Mouse (Mus musculus) embryonic facial prominence, embryonic 14.5 days (tissue): ENCODE data around the gene Macrod2. TPM values are rescaled to one million over a fixed set of nuclear protein-coding genes. Genes with fewer than 3 reads are reported as not detected.
A peak's percentile ranks its signal among the peaks of the same experiment; 100 is the strongest.

ENCODE experiments used
- ATAC-seq: fragments of 200-750 bp; cut with Nextera tagmentation; 2 replicates; pipeline ENCODE4 v1.8.0; 2017; ENCODE audit warnings: low read depth, moderate number of reproducible peaks, moderate TSS enrichment
- DNase-seq: peaks from one replicate; pipeline ENCODE4 v3.0.0-alpha.2; 2015; ENCODE audit warnings: low spot score
- H3K27ac ChIP-seq: fragments of 300-500 bp; sonication (generic); replicated peaks from 2 replicates; pipeline ENCODE4 v1.5.1; 2014; ENCODE audit warnings: low read depth, mild to moderate bottlenecking, low read length, moderate library complexity
- H3K27me3 ChIP-seq: fragments of 300-500 bp; sonication (generic); replicated peaks from 2 replicates; pipeline ENCODE4 v1.6.1; 2014; ENCODE audit warnings: low read length; ENCODE audit not compliant: control insufficient read depth, insufficient read depth
- H3K36me3 ChIP-seq: fragments of 300-500 bp; sonication (generic); 2 replicates; pipeline ENCODE4 v1.6.1; 2014; ENCODE audit warnings: low read length, mixed read lengths; ENCODE audit not compliant: control insufficient read depth, insufficient read depth
- H3K4me1 ChIP-seq: fragments of 300-500 bp; sonication (generic); 2 replicates; pipeline ENCODE4 v1.6.1; 2014; ENCODE audit warnings: antibody characterized with exemption, low read length; ENCODE audit not compliant: control insufficient read depth, insufficient read depth
- H3K4me2 ChIP-seq: fragments of 300-500 bp; sonication (generic); 2 replicates; pipeline ENCODE4 v1.6.1; 2014; ENCODE audit warnings: low read depth, mild to moderate bottlenecking, low read length, moderate library complexity, mixed read lengths
- H3K4me3 ChIP-seq: fragments of 300-500 bp; sonication (generic); 2 replicates; pipeline ENCODE4 v1.5.1; 2014; ENCODE audit warnings: low read depth, mild to moderate bottlenecking, low read length
- H3K9ac ChIP-seq: fragments of 300-500 bp; sonication (generic); 2 replicates; pipeline ENCODE4 v1.6.1; 2014; ENCODE audit warnings: low read depth, mild to moderate bottlenecking, low read length, moderate library complexity, mixed read lengths
- H3K9me3 ChIP-seq: fragments of 300-500 bp; sonication (generic); 2 replicates; pipeline ENCODE4 v1.6.1; 2016; ENCODE audit warnings: low read length; ENCODE audit not compliant: control insufficient read depth
- WGBS: fragments of 180-500 bp; shearing (Covaris S2); extraction: QIAGEN DNeasy Blood & Tissue Kit; methylation state at CpG from one replicate; pipeline ENCODE4 v1.1.7; 2014; 5-methylcytosine and 5-hydroxymethylcytosine counted together
- polyA plus RNA-seq: library from polyadenylated mRNA; unstranded; fragments of >200 nt; fragmentation: Nextera tagmentation; extraction: Ambion mirVana; gene quantifications from 2 replicates; pipeline ENCODE4 v1.2.1, GENCODE M21; 2014

Gene Macrod2
- polyA plus RNA-seq, 1 experiment from 2014 or later, result 29.2 TPM

DNA sequence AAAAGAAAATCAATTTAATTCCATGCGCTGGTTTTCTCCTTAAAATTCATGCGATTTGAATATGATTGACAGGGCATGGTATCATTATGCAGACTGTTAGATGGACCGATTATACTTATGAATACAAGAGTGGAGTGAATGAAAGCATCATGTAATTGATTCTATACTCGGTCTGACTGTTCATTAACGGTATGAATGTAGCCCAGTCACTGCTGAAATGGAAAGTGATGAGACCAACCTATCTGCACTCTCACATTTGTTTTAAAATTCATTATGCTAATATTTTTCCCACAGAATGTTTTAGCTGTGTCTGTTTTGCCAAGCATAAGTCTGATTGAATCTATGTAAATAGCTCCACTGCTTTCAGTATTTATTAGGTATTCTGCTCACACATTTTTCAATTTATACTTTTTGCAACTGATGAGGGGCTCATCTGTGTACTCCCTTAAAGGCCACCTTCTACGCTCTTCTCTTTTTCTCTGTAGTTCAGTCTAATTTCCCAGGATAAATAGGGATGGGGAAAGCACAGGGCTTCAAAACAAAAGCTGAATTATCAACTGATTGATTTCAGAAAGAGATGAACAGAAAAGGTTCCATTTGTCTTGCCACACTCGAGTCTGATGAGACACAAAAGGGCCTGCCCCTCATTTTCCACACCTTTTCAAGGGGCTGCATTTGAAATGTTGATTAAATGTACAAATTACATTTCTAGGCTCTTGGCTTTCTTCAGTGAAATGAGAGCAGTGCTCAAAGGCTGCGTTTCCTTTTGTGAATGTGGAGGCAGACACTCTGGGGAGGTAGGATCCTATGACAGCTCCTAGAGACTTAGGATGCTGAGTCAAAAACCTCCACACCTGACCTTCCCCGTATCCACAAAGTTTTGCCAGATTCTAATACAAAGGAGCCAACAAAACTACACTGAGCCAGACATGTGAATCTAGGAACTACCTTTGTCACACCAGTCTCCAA is 1113.1 kb downstream of the Macrod2 start:
- WGBS, result 67% methylated on average over 9 of the region's 9 CpGs
- Histone ChIP-seq H3K9ac (no peak overlapping the region), H3K27me3 (no peaks in the 10 kb centered on the region), H3K4me3 (no peak overlapping the region), H3K36me3 (no peaks in the 10 kb centered on the region), H3K4me1 (no peaks in the 10 kb centered on the region), H3K4me2 (no peak overlapping the region), H3K9me3 (no peaks in the 10 kb centered on the region), H3K27ac (no peak overlapping the region)
- ATAC-seq (no peak), DNase-seq (no peak)

DNA sequence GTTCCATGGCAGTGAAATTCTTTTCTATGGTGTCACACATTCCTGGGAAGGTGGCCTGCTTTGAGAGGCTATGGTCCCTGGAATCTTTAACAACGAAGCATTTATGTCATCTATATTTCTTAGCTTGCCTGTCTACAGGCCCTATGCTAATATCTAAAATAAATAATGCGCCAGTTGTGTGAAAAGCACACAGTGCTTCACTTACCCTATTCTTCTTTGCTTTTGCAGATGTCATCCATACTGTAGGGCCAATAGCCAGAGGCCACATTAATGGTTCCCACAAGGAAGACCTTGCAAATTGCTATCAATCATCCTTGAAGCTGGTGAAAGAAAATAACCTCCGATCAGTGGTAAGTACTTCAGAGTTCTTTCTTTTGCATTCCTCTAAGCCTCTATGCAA is 1119.9 kb downstream of the Macrod2 start:
- H3K4me3 ChIP-seq, result no peak overlapping the region
- no peak overlapping the region for H3K9ac ChIP-seq
- H3K4me2 ChIP-seq, result no peak overlapping the region
- no peaks in the 10 kb centered on the region for H3K36me3 ChIP-seq
- ATAC-seq (no peak), DNase-seq (peak; percentile 4)
- H3K27ac ChIP-seq, result no peak overlapping the region
- no peaks in the 10 kb centered on the region for H3K27me3 ChIP-seq
- no peaks in the 10 kb centered on the region for H3K9me3 ChIP-seq
- H3K4me1 ChIP-seq, result no peaks in the 10 kb centered on the region
- WGBS, result 55% methylated on average over 3 of the region's 3 CpGs

- DNase-seq (peak; percentile 31), ATAC-seq (no peak)
- H3K9me3 ChIP-seq, result no peaks in the 10 kb centered on the region
- 59% methylated on average over 4 of the region's 4 CpGs for WGBS
- H3K36me3 ChIP-seq, result no peaks in the 10 kb centered on the region
- no peak overlapping the region for H3K27ac ChIP-seq
- H3K4me1 ChIP-seq, result no peaks in the 10 kb centered on the region
- H3K9ac ChIP-seq, result no peak overlapping the region
- no peak overlapping the region for H3K4me3 ChIP-seq
- H3K4me2 ChIP-seq, result no peak overlapping the region
- no peaks in the 10 kb centered on the region for H3K27me3 ChIP-seq
Observed at GRCm38 (mm10) chr2:141522081-141522480, 1127.0 kb downstream of the Macrod2 start.

- no peak overlapping the region for H3K4me3 ChIP-seq
- no peaks in the 10 kb centered on the region for H3K36me3 ChIP-seq
- no peak overlapping the region for H3K27ac ChIP-seq
- no peak overlapping the region for H3K4me2 ChIP-seq
- no peak overlapping the region for H3K9ac ChIP-seq
- no peaks in the 10 kb centered on the region for H3K4me1 ChIP-seq
- H3K27me3 ChIP-seq, result no peaks in the 10 kb centered on the region
- H3K9me3 ChIP-seq, result no peaks in the 10 kb centered on the region
- DNase-seq, result no peak
- no peak for ATAC-seq
Observed at GRCm38 (mm10) chr2:141545877-141546276, 1150.8 kb downstream of the Macrod2 start.

GRCm38 (mm10) chr2:141551701-141552100 is 1156.6 kb downstream of the Macrod2 start:
- ATAC-seq (no peak), DNase-seq (no peak)
- Histone ChIP-seq H3K4me3 (no peak overlapping the region), H3K9me3 (no peaks in the 10 kb centered on the region), H3K36me3 (no peaks in the 10 kb centered on the region), H3K4me1 (no peaks in the 10 kb centered on the region), H3K9ac (no peak overlapping the region), H3K27ac (no peak overlapping the region), H3K27me3 (no peaks in the 10 kb centered on the region), H3K4me2 (no peak overlapping the region)
- WGBS, result 97% methylated on average over 1 of the region's 1 CpGs

- no peaks in the 10 kb centered on the region for H3K27me3 ChIP-seq
- no peak overlapping the region for H3K4me2 ChIP-seq
- H3K36me3 ChIP-seq, result no peaks in the 10 kb centered on the region
- H3K27ac ChIP-seq, result no peak overlapping the region
- ATAC-seq (no peak), DNase-seq (no peak)
- H3K4me1 ChIP-seq, result no peaks in the 10 kb centered on the region
- H3K4me3 ChIP-seq, result no peak overlapping the region
- H3K9me3 ChIP-seq, result no peaks in the 10 kb centered on the region
- H3K9ac ChIP-seq, result no peak overlapping the region
- WGBS, result 56% methylated on average over 2 of the region's 2 CpGs
Observed at GRCm38 (mm10) chr2:141556747-141557146, 1161.6 kb downstream of the Macrod2 start.

DNA sequence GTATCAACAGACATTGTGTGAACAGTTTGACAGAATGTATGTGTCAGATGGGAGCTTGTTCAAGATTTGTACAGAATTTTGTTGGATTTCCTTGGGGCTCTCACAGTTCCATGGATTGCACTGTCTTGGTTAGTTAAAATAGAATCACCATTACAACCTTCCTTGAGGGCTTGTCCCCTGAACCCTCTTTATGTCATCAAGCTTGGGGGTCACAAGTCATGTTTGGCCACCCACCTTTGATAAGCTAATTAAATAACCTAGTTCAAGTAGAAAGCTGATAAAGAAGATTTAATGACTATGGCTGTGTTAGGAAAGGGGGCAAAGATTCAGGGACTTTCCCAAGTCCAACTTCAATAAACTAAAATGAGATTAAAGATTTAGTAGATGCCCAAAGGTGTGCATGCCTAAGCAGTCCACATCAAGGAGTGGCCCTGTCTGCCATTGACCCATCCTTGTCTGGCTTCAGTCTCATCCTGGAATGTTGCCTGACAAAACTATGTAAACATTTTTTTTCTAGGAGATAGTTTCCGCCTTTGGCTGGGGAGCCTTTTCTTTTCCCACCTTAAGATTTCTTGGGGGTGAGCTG is 1163.2 kb downstream of the Macrod2 start:
- WGBS, result 58% methylated on average over 1 of the region's 1 CpGs
- H3K9ac ChIP-seq, result no peak overlapping the region
- no peak for ATAC-seq
- no peaks in the 10 kb centered on the region for H3K27me3 ChIP-seq
- H3K4me2 ChIP-seq, result no peak overlapping the region
- H3K36me3 ChIP-seq, result no peaks in the 10 kb centered on the region
- H3K9me3 ChIP-seq, result no peaks in the 10 kb centered on the region
- no peak overlapping the region for H3K4me3 ChIP-seq
- H3K27ac ChIP-seq, result no peak overlapping the region
- DNase-seq, result no peak
- no peaks in the 10 kb centered on the region for H3K4me1 ChIP-seq

DNA sequence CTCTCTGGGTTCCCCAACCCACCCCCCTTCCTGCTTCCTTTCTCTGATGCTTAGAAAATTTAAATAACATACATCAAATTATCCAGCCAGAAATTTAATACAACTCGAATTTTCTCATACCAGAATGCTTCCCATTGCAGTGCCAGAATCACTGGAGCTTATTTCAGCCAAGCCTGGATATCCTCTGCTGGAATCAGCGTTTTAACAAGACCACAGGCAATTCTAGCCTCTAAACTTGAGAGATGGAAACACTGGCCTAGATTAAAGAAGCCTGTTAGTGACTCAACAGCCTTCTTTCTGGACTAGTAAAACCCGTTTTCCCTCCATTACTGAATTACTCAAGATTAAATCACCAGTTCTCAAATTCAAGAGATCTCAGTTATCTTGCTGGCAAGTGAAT is 1170.9 kb downstream of the Macrod2 start:
- no peaks in the 10 kb centered on the region for H3K4me1 ChIP-seq
- DNase-seq, result peak; percentile 77
- ATAC-seq, result no peak
- H3K9ac ChIP-seq, result no peak overlapping the region
- H3K27me3 ChIP-seq, result no peaks in the 10 kb centered on the region
- no peaks in the 10 kb centered on the region for H3K9me3 ChIP-seq
- H3K36me3 ChIP-seq, result no peaks in the 10 kb centered on the region
- H3K27ac ChIP-seq, result no peak overlapping the region
- H3K4me2 ChIP-seq, result no peak overlapping the region
- no peak overlapping the region for H3K4me3 ChIP-seq
- WGBS, result 34% methylated on average over 3 of the region's 3 CpGs
